Mouse (Mus musculus) hindbrain, embryonic 16.5 days (tissue): Measurements from ENCODE around the gene Slc9a8. TPM values are rescaled to one million over a fixed set of nuclear protein-coding genes. Genes with fewer than 3 reads are reported as not detected.

ENCODE experiments used
- ATAC-seq: fragments of 200-750 bp; cut with Nextera tagmentation; 2 replicates; pipeline ENCODE4 v1.8.0; 2017; ENCODE audit warnings: moderate TSS enrichment, moderate library complexity
- H3K27ac ChIP-seq: fragments of 300-500 bp; sonication (generic); 2 replicates; pipeline ENCODE4 v1.5.1; 2014; ENCODE audit warnings: low read depth, mild to moderate bottlenecking, control low read depth, low read length, moderate library complexity
- H3K27me3 ChIP-seq: fragments of 300-500 bp; sonication (generic); replicated peaks from 2 replicates; pipeline ENCODE4 v1.6.1; 2014; ENCODE audit warnings: low read length; ENCODE audit not compliant: control insufficient read depth, insufficient read depth
- H3K36me3 ChIP-seq: fragments of 300-500 bp; sonication (generic); 2 replicates; pipeline ENCODE4 v1.6.1; 2014; ENCODE audit warnings: mild to moderate bottlenecking, low read length, moderate library complexity, mixed read lengths; ENCODE audit not compliant: control insufficient read depth, insufficient read depth
- H3K4me1 ChIP-seq: fragments of 300-500 bp; sonication (generic); 2 replicates; pipeline ENCODE4 v1.6.1; 2014; ENCODE audit warnings: low read depth, low read length; ENCODE audit not compliant: control insufficient read depth, insufficient read depth
- H3K4me2 ChIP-seq: fragments of 300-500 bp; sonication (generic); 2 replicates; pipeline ENCODE4 v1.6.1; 2014; ENCODE audit warnings: mild to moderate bottlenecking, low read length, control low read depth, moderate library complexity
- H3K4me3 ChIP-seq: fragments of 300-500 bp; sonication (generic); 2 replicates; pipeline ENCODE4 v1.5.1; 2014; ENCODE audit warnings: mild to moderate bottlenecking, low read length, control low read depth, moderate library complexity
- H3K9ac ChIP-seq: fragments of 300-500 bp; sonication (generic); 2 replicates; pipeline ENCODE4 v1.6.1; 2014; ENCODE audit warnings: low read depth, mild to moderate bottlenecking, control low read depth, low read length, moderate library complexity
- H3K9me3 ChIP-seq: fragments of 300-500 bp; sonication (generic); 2 replicates; pipeline ENCODE4 v1.6.1; 2014; ENCODE audit warnings: mild to moderate bottlenecking, low read length, moderate library complexity; ENCODE audit not compliant: control insufficient read depth
- WGBS: fragments of 180-500 bp; shearing (Covaris S2); extraction: QIAGEN DNeasy Blood & Tissue Kit; methylation state at CpG from one replicate; pipeline ENCODE4 v1.1.7; 2014; 5-methylcytosine and 5-hydroxymethylcytosine counted together
- polyA plus RNA-seq: library from polyadenylated mRNA; unstranded; fragments of >200 nt; fragmentation: Nextera tagmentation; extraction: Ambion mirVana; gene quantifications from 2 replicates; pipeline ENCODE4 v1.2.1, GENCODE M21; 2015

Gene Slc9a8
- polyA plus RNA-seq, 1 experiment from 2014 or later = 18.7 TPM

- Histone ChIP-seq H3K4me1 (peaks cover 28% of the 10 kb centered on the region), H3K27ac (peak overlapping the region; percentile 98), H3K9me3 (no peaks in the 10 kb centered on the region), H3K4me2 (peak overlapping the region; percentile 94), H3K9ac (peak overlapping the region; percentile 96), H3K36me3 (no peaks in the 10 kb centered on the region), H3K27me3 (no peaks in the 10 kb centered on the region), H3K4me3 (peak overlapping the region; percentile 100)
- ATAC-seq = peak; percentile 37
- WGBS = 65% methylated on average over 4 of the region's 4 CpGs
Measured at GRCm38 (mm10) chr2:167490813-167491525, 69.5 kb downstream of the Slc9a8 start.

GRCm38 (mm10) chr2:167491757-167492708, 70.5 kb downstream of the Slc9a8 start, which contains the start of gene Rnf114:
Rnf114 (plus strand) TSS chr2:167492645.
- ATAC-seq = peak; percentile 37
- WGBS = 4% methylated on average over 42 of the region's 52 CpGs
- Histone ChIP-seq H3K4me2 (peak within 1 kb of the TSS; percentile 94), H3K9ac (peak within 1 kb of the TSS; percentile 96), H3K36me3 (no peaks in the 10 kb centered on the region), H3K27me3 (no peaks in the 10 kb centered on the region), H3K4me1 (peaks cover 21% of the 10 kb centered on the region), H3K4me3 (peak within 1 kb of the TSS; percentile 100), H3K9me3 (no peaks in the 10 kb centered on the region), H3K27ac (peak within 1 kb of the TSS; percentile 98)

- H3K9ac ChIP-seq = peak within 1 kb of the TSS; percentile 96
- H3K36me3 ChIP-seq = no peaks in the 10 kb centered on the region
- peak within 1 kb of the TSS; percentile 94 for H3K4me2 ChIP-seq
- H3K27ac ChIP-seq = peak within 1 kb of the TSS; percentile 98
- H3K27me3 ChIP-seq = no peaks in the 10 kb centered on the region
- H3K4me3 ChIP-seq = peak within 1 kb of the TSS; percentile 100
- peaks cover 21% of the 10 kb centered on the region for H3K4me1 ChIP-seq
- no peaks in the 10 kb centered on the region for H3K9me3 ChIP-seq
- peak; percentile 90 for ATAC-seq
- 2% methylated on average over 63 of the region's 63 CpGs for WGBS
Measured at GRCm38 (mm10) chr2:167492713-167493636, 71.5 kb downstream of the Slc9a8 start, which contains the start of gene Spata2. Spata2 (minus strand) TSS chr2:167492887.

- WGBS = 83% methylated on average over 7 of the region's 7 CpGs
- Histone ChIP-seq H3K4me1 (peaks cover 11% of the 10 kb centered on the region), H3K36me3 (no peaks in the 10 kb centered on the region), H3K9ac (no peak overlapping the region), H3K27me3 (no peaks in the 10 kb centered on the region), H3K9me3 (no peaks in the 10 kb centered on the region), H3K4me3 (no peak overlapping the region), H3K4me2 (no peak overlapping the region), H3K27ac (no peak overlapping the region)
- no peak for ATAC-seq
Measured at GRCm38 (mm10) chr2:167496437-167496836, 74.9 kb downstream of the Slc9a8 start.

GRCm38 (mm10) chr2:167497272-167497671, 75.8 kb downstream of the Slc9a8 start:
- WGBS = 79% methylated on average over 5 of the region's 5 CpGs
- Histone ChIP-seq H3K9ac (no peak overlapping the region), H3K4me1 (peaks cover 5% of the 10 kb centered on the region), H3K4me2 (no peak overlapping the region), H3K27me3 (no peaks in the 10 kb centered on the region), H3K27ac (no peak overlapping the region), H3K4me3 (no peak overlapping the region), H3K9me3 (no peaks in the 10 kb centered on the region), H3K36me3 (no peaks in the 10 kb centered on the region)
- ATAC-seq = no peak

- Histone ChIP-seq H3K27me3 (no peaks in the 10 kb centered on the region), H3K36me3 (peaks cover 5% of the 10 kb centered on the region; the same call in 1 of the 2 replicates), H3K9ac (peak overlapping the region; percentile 96; the same call in 1 of the 2 replicates), H3K4me2 (peak overlapping the region; percentile 79), H3K27ac (peak overlapping the region; percentile 49; the same call in 1 of the 2 replicates), H3K9me3 (no peaks in the 10 kb centered on the region), H3K4me3 (peak overlapping the region; percentile 96), H3K4me1 (peaks cover 28% of the 10 kb centered on the region)
- 53% methylated on average over 13 of the region's 13 CpGs for WGBS
- ATAC-seq = peak; percentile 60
Measured at GRCm38 (mm10) chr2:167502554-167503252, 81.2 kb downstream of the Slc9a8 start.

- Histone ChIP-seq H3K9me3 (no peaks in the 10 kb centered on the region), H3K4me3 (peak overlapping the region; percentile 96), H3K27ac (peak overlapping the region; percentile 91), H3K36me3 (peaks cover 10% of the 10 kb centered on the region), H3K9ac (peak overlapping the region; percentile 96), H3K4me2 (peak overlapping the region; percentile 79), H3K4me1 (peaks cover 28% of the 10 kb centered on the region), H3K27me3 (no peaks in the 10 kb centered on the region)
- peak; percentile 90 for ATAC-seq
- under 1% methylated on average over 78 of the region's 85 CpGs for WGBS
Measured at GRCm38 (mm10) chr2:167503253-167503895, 81.9 kb downstream of the Slc9a8 start.
